Mouse (Mus musculus): ENCODE measurements at regions not wholly inside any gene's neighbourhood (a gene's known extent, or its start where the extent isn't known, plus 50 kb on each side); places are given as distances from the start of the nearest gene placed in this dataset.
"Not testable (repeated sequence)": the region's sequence is repeated elsewhere in the genome, so short reads cannot be mapped to it uniquely, and the experiment has no call there.

DNA sequence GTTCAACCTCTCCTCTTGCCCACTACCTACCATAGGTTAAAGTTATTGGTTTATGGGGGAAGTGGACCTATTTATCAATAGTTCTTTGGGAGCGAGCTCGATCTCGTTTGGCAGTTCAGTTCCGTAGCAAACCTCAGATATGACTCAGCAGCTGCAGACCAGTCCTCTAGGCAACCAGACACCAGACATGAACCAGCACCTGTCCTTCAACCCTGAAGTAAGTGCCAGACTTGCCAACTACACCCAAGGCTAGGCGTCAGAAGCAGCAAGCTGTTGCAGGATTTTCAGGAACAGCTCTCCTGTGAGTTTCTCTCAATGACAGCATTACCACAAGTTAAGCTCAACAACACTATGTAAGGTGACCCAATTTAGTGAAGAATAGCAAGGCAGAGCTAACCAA, 53.3 kb upstream of the Trdn start:
- no peaks in the 10 kb centered on the region for H3K36me3 ChIP-seq (ENCODE audit: control insufficient read depth, insufficient read depth, low read length)
- no peak overlapping the region for H3K4me3 ChIP-seq
- WGBS, result 75% methylated on average over 5 of the region's 5 CpGs
- no peak for TF ChIP-seq EP300 (IDR thresholded peaks at IDR 0.05; ENCODE audit: insufficient read depth, low read depth, low read length)
- no peak for TF ChIP-seq CTCF (IDR thresholded peaks at IDR 0.05)
- no peak for TF ChIP-seq POLR2A (IDR thresholded peaks at IDR 0.05; ENCODE audit: insufficient read depth, low read depth, low read length)
- H3K9ac ChIP-seq (ENCODE audit: low read depth, low read length), result no peak overlapping the region
- no peak for DNase-seq
- no peak overlapping the region for H3K27ac ChIP-seq
- H3K4me1 ChIP-seq (ENCODE audit: control insufficient read depth, insufficient read depth, low read length), result no peaks in the 10 kb centered on the region
- H3K79me2 ChIP-seq (replicated peaks; ENCODE audit: control insufficient read depth, insufficient read depth, low read length), result no peaks in the 10 kb centered on the region
- intact Hi-C loops (cut with DNase I), result no loop called here
- H3K27me3 ChIP-seq (ENCODE audit: control insufficient read depth, insufficient read depth, low read length), result no peaks in the 10 kb centered on the region

DNA sequence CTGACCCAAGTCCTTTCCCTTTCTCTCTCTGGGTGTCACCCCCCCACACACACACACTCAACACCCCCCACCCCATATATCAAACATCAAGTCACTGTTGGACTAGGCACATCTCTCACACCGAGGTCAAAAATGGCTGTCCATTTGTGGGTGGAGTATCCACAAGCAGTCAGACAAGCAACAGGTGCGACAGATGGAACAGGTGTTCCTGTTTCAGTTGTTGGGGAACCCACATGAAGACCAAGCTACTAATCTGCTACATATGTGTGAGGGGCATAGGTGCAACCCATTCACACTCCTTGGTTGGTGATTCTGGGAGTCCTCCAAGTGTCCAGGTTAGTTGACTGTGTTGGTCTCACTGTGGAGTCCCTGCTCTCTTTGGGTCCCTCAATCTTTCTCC, 58.1 kb upstream of the Trdn start:
- H3K79me2 ChIP-seq (replicated peaks; ENCODE audit: control insufficient read depth, insufficient read depth, low read length), result no peaks in the 10 kb centered on the region
- H3K4me1 ChIP-seq (ENCODE audit: control insufficient read depth, insufficient read depth, low read length), result no peaks in the 10 kb centered on the region
- no peak overlapping the region for H3K4me3 ChIP-seq
- no peaks in the 10 kb centered on the region for H3K36me3 ChIP-seq (ENCODE audit: control insufficient read depth, insufficient read depth, low read length)
- DNase-seq, result no peak
- H3K9ac ChIP-seq (ENCODE audit: low read depth, low read length), result no peak overlapping the region
- TF ChIP-seq POLR2A (IDR thresholded peaks at IDR 0.05; ENCODE audit: insufficient read depth, low read depth, low read length) (no peak), EP300 (IDR thresholded peaks at IDR 0.05; ENCODE audit: insufficient read depth, low read depth, low read length) (no peak), CTCF (IDR thresholded peaks at IDR 0.05) (no peak)
- intact Hi-C loops (cut with DNase I), result no loop called here
- no peaks in the 10 kb centered on the region for H3K27me3 ChIP-seq (ENCODE audit: control insufficient read depth, insufficient read depth, low read length)
- WGBS, result 81% methylated on average over 2 of the region's 2 CpGs
- no peak overlapping the region for H3K27ac ChIP-seq

DNA sequence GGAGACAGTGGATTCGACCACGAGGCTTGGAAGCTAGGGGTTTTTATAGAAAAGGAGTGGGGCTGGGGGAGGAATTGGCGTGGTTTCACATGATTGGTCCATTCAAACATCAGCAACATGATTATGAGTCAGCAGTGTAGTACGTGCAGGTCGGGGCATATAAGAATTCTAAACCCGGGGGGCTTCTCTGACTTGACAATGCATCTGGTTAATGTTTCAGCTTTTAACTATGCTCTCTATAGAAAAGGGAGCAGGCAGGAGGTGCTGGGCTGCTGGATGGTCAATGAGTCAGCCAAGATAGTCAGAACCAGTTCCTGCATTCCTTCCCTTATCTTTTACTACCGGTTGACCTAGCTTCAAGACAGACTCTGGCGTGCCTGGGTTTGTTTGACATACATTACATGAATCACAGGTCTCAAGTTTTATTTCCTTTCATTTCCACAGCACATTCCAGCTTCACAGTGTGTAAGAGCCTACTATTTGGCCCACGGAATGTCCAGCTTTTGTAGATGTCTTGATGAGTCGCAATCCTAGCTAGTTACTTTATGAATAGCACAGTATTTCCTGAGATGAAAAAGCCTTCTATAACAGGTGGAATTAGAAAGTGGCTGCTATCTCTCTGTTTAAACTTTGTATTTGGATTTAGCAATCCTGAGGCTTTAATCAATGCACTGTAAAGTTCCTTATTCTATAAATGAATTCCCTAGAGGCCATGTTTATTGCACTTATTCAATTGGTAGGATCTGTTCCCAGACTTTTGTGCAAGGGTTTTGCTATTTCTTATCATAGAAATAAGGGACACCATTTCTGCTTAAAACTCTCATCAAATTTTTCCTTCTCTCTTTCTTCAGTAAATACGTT, 94.7 kb upstream of the Nkain2 start:
- TF ChIP-seq EP300 (IDR thresholded peaks at IDR 0.05; ENCODE audit: insufficient read depth, low read depth, low read length) (no peak), CTCF (IDR thresholded peaks at IDR 0.05) (no peak), POLR2A (IDR thresholded peaks at IDR 0.05; ENCODE audit: insufficient read depth, low read depth, low read length) (no peak)
- Histone ChIP-seq H3K4me1 (ENCODE audit: control insufficient read depth, insufficient read depth, low read length) (no peaks in the 10 kb centered on the region), H3K36me3 (ENCODE audit: control insufficient read depth, insufficient read depth, low read length) (no peaks in the 10 kb centered on the region), H3K9ac (ENCODE audit: low read depth, low read length) (no peak overlapping the region), H3K4me3 (no peak overlapping the region), H3K79me2 (replicated peaks; ENCODE audit: control insufficient read depth, insufficient read depth, low read length) (no peaks in the 10 kb centered on the region), H3K27ac (no peak overlapping the region), H3K27me3 (ENCODE audit: control insufficient read depth, insufficient read depth, low read length) (no peaks in the 10 kb centered on the region)
- DNase-seq, result no peak
- intact Hi-C loops (cut with DNase I), result loop anchor here (1.0 kb wide), 1 partner anchor 15 kb away; no protein-coding TSS in a partner anchor
- WGBS, result 37% methylated on average over 11 of the region's 11 CpGs

DNA sequence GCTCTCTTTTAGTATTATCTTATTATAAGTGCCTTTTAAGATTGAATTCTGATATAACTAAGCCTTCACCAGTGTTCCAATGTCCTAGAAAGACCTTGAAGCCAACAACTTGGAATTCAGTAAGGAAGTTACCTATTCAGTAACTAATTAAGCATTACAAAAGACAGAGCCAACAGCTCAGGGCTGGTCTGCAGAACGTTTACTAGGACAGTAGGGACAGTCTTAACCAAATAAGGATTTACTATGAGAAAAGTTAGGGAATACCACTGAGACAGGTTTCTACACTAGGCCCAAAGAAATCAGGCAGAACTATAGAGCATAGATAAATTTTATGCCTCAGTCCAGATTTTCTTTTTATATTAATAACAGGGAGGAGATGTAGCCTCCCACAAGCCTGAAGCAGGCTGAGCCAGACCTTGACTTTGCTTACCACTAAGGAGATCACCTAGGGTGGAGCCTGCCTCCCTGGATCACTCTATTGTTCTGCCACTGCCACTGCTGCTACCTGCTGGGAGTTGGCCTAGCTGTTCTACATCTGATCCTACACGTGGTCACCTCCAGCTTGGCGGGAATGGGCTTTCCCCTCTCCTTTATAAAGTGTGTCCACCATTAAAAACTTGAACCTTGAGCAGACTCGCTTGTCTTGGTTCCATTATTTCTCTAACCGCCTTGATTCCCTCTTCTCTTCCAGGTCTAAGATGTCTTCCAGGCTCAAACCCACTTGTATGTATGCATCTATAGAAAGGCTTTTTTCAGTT, 68.2 kb upstream of the Nkain2 start:
- H3K9ac ChIP-seq (ENCODE audit: low read depth, low read length); H3K4me1 ChIP-seq (ENCODE audit: control insufficient read depth, insufficient read depth, low read length); H3K27ac ChIP-seq; H3K36me3 ChIP-seq (ENCODE audit: control insufficient read depth, insufficient read depth, low read length); H3K27me3 ChIP-seq (ENCODE audit: control insufficient read depth, insufficient read depth, low read length); intact Hi-C loops (cut with DNase I); H3K79me2 ChIP-seq (replicated peaks; ENCODE audit: control insufficient read depth, insufficient read depth, low read length); H3K4me3 ChIP-seq; DNase-seq: not testable (repeated sequence)
- 73% methylated on average over 5 of the region's 5 CpGs for WGBS

DNA sequence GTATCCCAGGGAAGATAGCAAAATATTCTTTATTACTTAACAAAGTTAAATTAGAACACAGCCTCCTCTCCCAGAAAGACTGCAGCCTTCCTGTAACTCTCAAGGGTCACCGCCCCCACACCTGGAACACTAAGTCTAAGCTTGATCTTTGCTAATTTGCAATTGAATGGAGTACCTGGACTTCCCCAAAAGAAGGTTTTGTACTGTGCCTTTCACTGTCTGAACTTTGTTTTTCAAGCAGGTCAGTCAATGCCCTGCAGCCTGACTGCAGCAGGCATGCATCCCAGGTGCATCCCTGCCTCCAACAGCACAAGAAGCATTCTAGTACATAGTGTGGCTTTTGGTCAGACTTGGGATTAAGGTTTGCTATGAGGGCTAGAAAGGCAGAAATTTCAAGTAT, 67.2 kb upstream of the Nkain2 start:
- H3K27ac ChIP-seq; H3K4me1 ChIP-seq (ENCODE audit: control insufficient read depth, insufficient read depth, low read length); H3K9ac ChIP-seq (ENCODE audit: low read depth, low read length); H3K79me2 ChIP-seq (replicated peaks; ENCODE audit: control insufficient read depth, insufficient read depth, low read length); DNase-seq; H3K27me3 ChIP-seq (ENCODE audit: control insufficient read depth, insufficient read depth, low read length); intact Hi-C loops (cut with DNase I); H3K36me3 ChIP-seq (ENCODE audit: control insufficient read depth, insufficient read depth, low read length); H3K4me3 ChIP-seq: not testable (repeated sequence)
- WGBS, result 80% methylated on average over 1 of the region's 1 CpGs

DNA sequence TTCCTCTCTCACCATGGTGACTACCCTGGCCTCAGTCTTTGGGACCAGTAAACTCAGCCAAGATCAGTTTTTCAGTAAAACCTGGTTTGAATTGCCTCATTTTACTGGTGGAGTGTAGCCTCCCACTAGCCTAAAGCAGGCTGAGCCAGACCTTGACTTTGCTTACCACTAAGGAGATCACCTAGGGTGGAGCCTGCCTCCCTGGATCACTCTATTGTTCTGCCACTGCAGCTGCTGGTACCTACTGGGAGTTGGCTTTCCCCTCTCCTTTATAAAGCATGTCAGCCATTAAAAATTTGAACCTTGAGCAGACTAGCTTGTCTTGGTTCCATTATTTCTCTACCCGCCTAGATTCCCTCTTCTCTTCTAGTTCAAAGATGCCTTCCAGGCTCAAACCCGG, 63.5 kb upstream of the Nkain2 start:
- H3K27ac ChIP-seq; H3K27me3 ChIP-seq (ENCODE audit: control insufficient read depth, insufficient read depth, low read length); H3K4me1 ChIP-seq (ENCODE audit: control insufficient read depth, insufficient read depth, low read length); H3K36me3 ChIP-seq (ENCODE audit: control insufficient read depth, insufficient read depth, low read length); H3K79me2 ChIP-seq (replicated peaks; ENCODE audit: control insufficient read depth, insufficient read depth, low read length); H3K9ac ChIP-seq (ENCODE audit: low read depth, low read length); DNase-seq; H3K4me3 ChIP-seq; intact Hi-C loops (cut with DNase I): not testable (repeated sequence)
- 79% methylated on average over 2 of the region's 2 CpGs for WGBS
